Mouse (Mus musculus) limb, embryonic 15.5 days (tissue): ENCODE measurements around the gene Tm9sf1. TPM values are rescaled to one million over a fixed set of nuclear protein-coding genes. Genes with fewer than 3 reads are reported as not detected.

Experiments
- polyA plus RNA-seq: library from polyadenylated mRNA; unstranded; fragments of >200 nt; fragmentation: Nextera tagmentation; extraction: Ambion mirVana; gene quantifications from 2 replicates; pipeline ENCODE4 v1.2.1, GENCODE M21; 2015

Gene Tm9sf1
- polyA plus RNA-seq, 1 experiment from 2014 or later = 115 TPM

Other genes with a start within 250 kb of the Tm9sf1 start
- gene Dhrs4, start 165.0 kb downstream of the Tm9sf1 start, polyA plus RNA-seq = 70.3 and 76.2 TPM in 2 replicates
- gene Carmil3, start 153.2 kb downstream of the Tm9sf1 start, polyA plus RNA-seq = 2.1 and 2.4 TPM in 2 replicates
- gene Cpne6, start 133.4 kb downstream of the Tm9sf1 start, polyA plus RNA-seq = 0.36 and 0.54 TPM in 2 replicates
- gene Nrl, start 118.8 kb downstream of the Tm9sf1 start, polyA plus RNA-seq = not detected in 2 replicates
- 32.4 and 34.3 TPM in 2 replicates for gene Pck2, start 103.5 kb downstream of the Tm9sf1 start, polyA plus RNA-seq
- 50.0 and 50.1 TPM in 2 replicates for gene Dcaf11, start 83.8 kb downstream of the Tm9sf1 start, polyA plus RNA-seq
- gene A730061H03Rik, start 83.4 kb downstream of the Tm9sf1 start, polyA plus RNA-seq = 1.3 and 1.4 TPM in 2 replicates
- 17.3 and 44.6 TPM in 2 replicates for gene Fitm1, start 68.2 kb downstream of the Tm9sf1 start, polyA plus RNA-seq
- gene Psme1, start 65.7 kb downstream of the Tm9sf1 start, polyA plus RNA-seq = 141 and 148 TPM in 2 replicates
- gene Emc9, start 58.5 kb downstream of the Tm9sf1 start, polyA plus RNA-seq = 12.6 and 16.2 TPM in 2 replicates
- gene Psme2, start 52.7 kb downstream of the Tm9sf1 start, polyA plus RNA-seq = 239 and 241 TPM in 2 replicates
- 20.0 and 20.6 TPM in 2 replicates for gene Rnf31, start 52.1 kb downstream of the Tm9sf1 start, polyA plus RNA-seq
- gene Irf9, start 40.2 kb downstream of the Tm9sf1 start, polyA plus RNA-seq = 13.2 and 13.7 TPM in 2 replicates
- gene Rec8, start 25.8 kb downstream of the Tm9sf1 start, polyA plus RNA-seq = 3.3 TPM in 2 replicates
- gene Ipo4, start 7.8 kb downstream of the Tm9sf1 start, polyA plus RNA-seq = 107 and 125 TPM in 2 replicates
- gene Gm49378, start 5.9 kb downstream of the Tm9sf1 start, polyA plus RNA-seq = 1.5 and 1.6 TPM in 2 replicates
- 1.0 and 1.1 TPM in 2 replicates for gene Tssk4, start 6.4 kb upstream of the Tm9sf1 start, polyA plus RNA-seq
- gene Mdp1, start 16.7 kb upstream of the Tm9sf1 start, polyA plus RNA-seq = 56.0 and 58.7 TPM in 2 replicates
- gene Gmpr2, start 28.1 kb upstream of the Tm9sf1 start, polyA plus RNA-seq = 61.0 and 61.1 TPM in 2 replicates
- gene Nedd8, start 28.3 kb upstream of the Tm9sf1 start, polyA plus RNA-seq = 536 and 558 TPM in 2 replicates
- gene Tinf2, start 38.0 kb upstream of the Tm9sf1 start, polyA plus RNA-seq = 31.5 and 33.3 TPM in 2 replicates
- 47.8 and 48.0 TPM in 2 replicates for gene Tgm1, start 70.1 kb upstream of the Tm9sf1 start, polyA plus RNA-seq
- 29.4 and 31.3 TPM in 2 replicates for gene Rabggta, start 78.5 kb upstream of the Tm9sf1 start, polyA plus RNA-seq
- gene Dhrs1, start 101.9 kb upstream of the Tm9sf1 start, polyA plus RNA-seq = 83.3 and 93.4 TPM in 2 replicates
- 27.9 and 31.9 TPM in 2 replicates for gene Nop9, start 101.9 kb upstream of the Tm9sf1 start, polyA plus RNA-seq
- 0.58 and 0.74 TPM in 2 replicates for gene Cideb, start 114.7 kb upstream of the Tm9sf1 start, polyA plus RNA-seq
- 0.83 and 1.3 TPM in 2 replicates for gene Ltb4r2, start 117.6 kb upstream of the Tm9sf1 start, polyA plus RNA-seq
- gene Ltb4r1, start 122.2 kb upstream of the Tm9sf1 start, polyA plus RNA-seq = 1.2 and 1.4 TPM in 2 replicates
- gene Adcy4, start 140.3 kb upstream of the Tm9sf1 start, polyA plus RNA-seq = 16.8 and 21.3 TPM in 2 replicates
- gene Ripk3, start 145.1 kb upstream of the Tm9sf1 start, polyA plus RNA-seq = 35.0 and 37.6 TPM in 2 replicates
- 89.3 and 95.9 TPM in 2 replicates for gene Nfatc4, start 179.3 kb upstream of the Tm9sf1 start, polyA plus RNA-seq
- gene Nynrin, start 210.2 kb upstream of the Tm9sf1 start, polyA plus RNA-seq = 21.6 and 25.5 TPM in 2 replicates
- gene Cbln3, start 240.6 kb upstream of the Tm9sf1 start, polyA plus RNA-seq = 0.24 and 0.46 TPM in 2 replicates
- gene Khnyn, start 241.1 kb upstream of the Tm9sf1 start, polyA plus RNA-seq = 18.6 and 20.5 TPM in 2 replicates